Mouse (Mus musculus): ENCODE measurements around the gene Arr3.

- TF ChIP-seq POLR2A (IDR thresholded peaks at IDR 0.05; ENCODE audit: low read depth, low read length) (no peak), CTCF (IDR thresholded peaks at IDR 0.05; ENCODE audit: borderline replicate concordance, insufficient read depth, low read length) (no peak)
These were observed at the start of gene Arr3 for GRCm38 (mm10) chrX:100605314-100605713.
